Mouse (Mus musculus): ENCODE data around the gene Idua. TPM values are rescaled to one million over a fixed set of nuclear protein-coding genes. Genes with fewer than 3 reads are reported as not detected.
A peak's percentile ranks its signal among the peaks of the same experiment; 100 is the strongest.

Idua gene
- total RNA-seq, 2 experiments from 2014 or later: 11.8 to 12.5 TPM

GRCm38 (mm10) chr5:108645651-108646342 is 14.3 kb upstream of the Idua start:
- intact Hi-C loops (cut with DNase I): no loop called here
- Histone ChIP-seq H3K27ac (peak overlapping the region; percentile 35; the same call in 1 of the 2 replicates), H3K4me3 (no peak overlapping the region)
- peak; percentile 55 for DNase-seq
- TF ChIP-seq CTCF (IDR thresholded peaks at IDR 0.05): peak; percentile 44

- DNase-seq: no peak
- H3K27ac ChIP-seq: peak overlapping the region; percentile 16; the same call in 1 of the 2 replicates
- intact Hi-C loops (cut with DNase I): no loop called here
- H3K4me3 ChIP-seq: no peak overlapping the region
- no peak for TF ChIP-seq CTCF (IDR thresholded peaks at IDR 0.05)
These were observed 13.8 kb upstream of the Idua start for GRCm38 (mm10) chr5:108646343-108646660.

- no peak for TF ChIP-seq CTCF (IDR thresholded peaks at IDR 0.05)
- no peak for DNase-seq
- intact Hi-C loops (cut with DNase I): no loop called here
- Histone ChIP-seq H3K27ac (no peak overlapping the region), H3K4me3 (no peak overlapping the region)
These were observed 12.8 kb upstream of the Idua start for GRCm38 (mm10) chr5:108647311-108647710.

GRCm38 (mm10) chr5:108647820-108648465 is 12.2 kb upstream of the Idua start:
- Histone ChIP-seq H3K4me3 (no peak overlapping the region), H3K27ac (no peak overlapping the region)
- no peak for TF ChIP-seq CTCF (IDR thresholded peaks at IDR 0.05)
- DNase-seq: no peak
- intact Hi-C loops (cut with DNase I): no loop called here

GRCm38 (mm10) chr5:108648937-108649576 is 11.1 kb upstream of the Idua start:
- Histone ChIP-seq H3K4me3 (no peak overlapping the region), H3K27ac (no peak overlapping the region)
- no peak for TF ChIP-seq CTCF (IDR thresholded peaks at IDR 0.05)
- DNase-seq: no peak
- intact Hi-C loops (cut with DNase I): no loop called here

- Histone ChIP-seq H3K27ac (no peak overlapping the region), H3K4me3 (no peak overlapping the region)
- intact Hi-C loops (cut with DNase I): loop anchor here (5.0 kb wide), 1 partner anchor 223 kb away; no protein-coding TSS in a partner anchor
- TF ChIP-seq CTCF (IDR thresholded peaks at IDR 0.05): no peak
- no peak for DNase-seq
These were observed 9.8 kb upstream of the Idua start for GRCm38 (mm10) chr5:108650341-108650740.

GRCm38 (mm10) chr5:108651136-108651720 is 8.9 kb upstream of the Idua start:
- DNase-seq: no peak
- Histone ChIP-seq H3K27ac (peak overlapping the region; percentile 28; the same call in 1 of the 2 replicates), H3K4me3 (no peak overlapping the region)
- intact Hi-C loops (cut with DNase I): loop anchor here (5.0 kb wide), 1 partner anchor 224 kb away; no protein-coding TSS in a partner anchor
- TF ChIP-seq CTCF (IDR thresholded peaks at IDR 0.05): no peak

- intact Hi-C loops (cut with DNase I): loop anchor here (5.0 kb wide), 1 partner anchor 225 kb away; no protein-coding TSS in a partner anchor
- Histone ChIP-seq H3K27ac (peak overlapping the region; percentile 28; the same call in 1 of the 2 replicates), H3K4me3 (no peak overlapping the region)
- peak; percentile 59 for DNase-seq
- peak; percentile 74 for TF ChIP-seq CTCF (IDR thresholded peaks at IDR 0.05)
These were observed 8.3 kb upstream of the Idua start for GRCm38 (mm10) chr5:108651823-108652222.

GRCm38 (mm10) chr5:108653341-108653740 is 6.8 kb upstream of the Idua start:
- TF ChIP-seq CTCF (IDR thresholded peaks at IDR 0.05): no peak
- intact Hi-C loops (cut with DNase I): loop anchor here (5.0 kb wide), 1 partner anchor 226 kb away; no protein-coding TSS in a partner anchor
- Histone ChIP-seq H3K27ac (no peak overlapping the region), H3K4me3 (no peak overlapping the region)
- no peak for DNase-seq

- H3K4me3 ChIP-seq: no peak overlapping the region
- DNase-seq: no peak
- no peak overlapping the region for H3K27ac ChIP-seq
- no peak for TF ChIP-seq CTCF (IDR thresholded peaks at IDR 0.05)
- intact Hi-C loops (cut with DNase I): loop anchor here (5.0 kb wide), 1 partner anchor 227 kb away; no protein-coding TSS in a partner anchor
These were observed 5.6 kb upstream of the Idua start for GRCm38 (mm10) chr5:108654444-108654990.

GRCm38 (mm10) chr5:108655381-108655780 is 4.8 kb upstream of the Idua start:
- Histone ChIP-seq H3K27ac (no peak overlapping the region), H3K4me3 (no peak overlapping the region)
- no peak for DNase-seq
- no peak for TF ChIP-seq CTCF (IDR thresholded peaks at IDR 0.05)
- intact Hi-C loops (cut with DNase I): no loop called here

GRCm38 (mm10) chr5:108655891-108656650 is 4.1 kb upstream of the Idua start:
- DNase-seq: no peak
- intact Hi-C loops (cut with DNase I): no loop called here
- TF ChIP-seq CTCF (IDR thresholded peaks at IDR 0.05): no peak
- Histone ChIP-seq H3K4me3 (no peak overlapping the region), H3K27ac (no peak overlapping the region)

Data from gastrocnemius, adult 2 months (tissue).